Mouse (Mus musculus) E14TG2a.4 (cell line): ENCODE results near the gene Bmper.

Experiments used
- CTCF ChIP-seq: conservative IDR thresholded peaks from 2 replicates; pipeline ENCODE4 v1.5.1; 2014; ENCODE audit warnings: low read length
- NANOG ChIP-seq: IDR thresholded peaks from 2 replicates; pipeline ENCODE4 v1.6.1; 2014; ENCODE audit warnings: borderline replicate concordance, low read length, mixed read lengths
- POU5F1 ChIP-seq: IDR thresholded peaks from 2 replicates; pipeline ENCODE4 v1.6.1; 2014; ENCODE audit warnings: low read length, borderline replicate concordance

DNA sequence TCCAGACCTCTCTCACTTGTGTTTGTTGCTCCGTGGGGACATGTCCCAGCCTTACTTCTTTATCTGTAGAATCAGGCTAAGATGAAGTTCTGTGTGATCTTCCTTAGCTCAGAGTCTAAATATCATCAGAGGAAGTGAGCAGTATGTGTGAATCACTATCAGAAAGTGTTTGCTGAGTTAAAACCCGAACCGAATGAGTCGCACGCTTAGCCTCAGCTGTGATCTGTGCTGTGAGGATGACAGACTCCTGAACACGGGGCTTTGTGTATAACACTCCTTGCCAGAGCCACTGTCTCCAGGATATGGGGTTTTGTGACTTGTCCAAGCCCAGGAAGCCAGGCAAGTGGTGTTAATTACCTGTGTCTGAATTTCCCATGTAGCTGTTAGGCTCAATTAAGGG, 28.1 kb downstream of the Bmper start:
- no peak for TF ChIP-seq CTCF
- no peak for TF ChIP-seq NANOG
- TF ChIP-seq POU5F1, result no peak
